Mouse (Mus musculus) CD4-positive, CD25-positive, alpha-beta regulatory T cell, adult 9 weeks (primary cell): ENCODE data around the gene Lce3d. TPM values are rescaled to one million over a fixed set of nuclear protein-coding genes. Genes with fewer than 3 reads are reported as not detected.

ENCODE experiments used
- polyA plus RNA-seq: library from polyadenylated mRNA; unstranded; fragments of 100-300 nt; shearing (Covaris generic); gene quantifications from one replicate; pipeline ENCODE4 v1.2.1, GENCODE M21; 2017

Lce3d gene
- not detected for polyA plus RNA-seq

GRCm38 (mm10) chr3:92957090-92957489 is at the start of gene Lce3d:
Lce3d (plus strand) TSS chr3:92957390.

GRCm38 (mm10) chr3:92926130-92926529 is 31.1 kb upstream of the Lce3d start, which contains the start of gene Lce3a:
Lce3a (minus strand) TSS chr3:92926230.

GRCm38 (mm10) chr3:92932679-92933078 is 24.5 kb upstream of the Lce3d start, which contains the start of gene Lce3b:
Lce3b (plus strand) TSS chr3:92932979.

GRCm38 (mm10) chr3:92944186-92944585 is 13.0 kb upstream of the Lce3d start, which contains the start of gene Lce3c:
Lce3c (plus strand) TSS chr3:92944486.

GRCm38 (mm10) chr3:92966761-92967160 is 9.6 kb downstream of the Lce3d start, which contains the start of gene Lce3e:
Lce3e (plus strand) TSS chr3:92967061.

GRCm38 (mm10) chr3:92991926-92992325 is 34.7 kb downstream of the Lce3d start, which contains the start of gene Lce3f:
Lce3f (plus strand) TSS chr3:92992226.

Other genes with a start within 250 kb of the Lce3d start
- not detected for gene Lce1e, start 248.3 kb upstream of the Lce3d start, polyA plus RNA-seq
- gene Lce1f, start 237.0 kb upstream of the Lce3d start, polyA plus RNA-seq: not detected
- not detected for gene Gm38119, start 218.3 kb upstream of the Lce3d start, polyA plus RNA-seq
- gene Lce1g, start 205.1 kb upstream of the Lce3d start, polyA plus RNA-seq: not detected
- not detected for gene Lce1h, start 192.3 kb upstream of the Lce3d start, polyA plus RNA-seq
- gene Lce1i, start 178.5 kb upstream of the Lce3d start, polyA plus RNA-seq: not detected
- gene Lce1j, start 166.9 kb upstream of the Lce3d start, polyA plus RNA-seq: not detected
- not detected for gene Lce1k, start 149.5 kb upstream of the Lce3d start, polyA plus RNA-seq
- not detected for gene Kprp, start 130.1 kb upstream of the Lce3d start, polyA plus RNA-seq
- gene Lce1l, start 106.1 kb upstream of the Lce3d start, polyA plus RNA-seq: not detected
- gene 2310050C09Rik, start 87.2 kb upstream of the Lce3d start, polyA plus RNA-seq: not detected
- gene Lce3a, start 31.2 kb upstream of the Lce3d start, polyA plus RNA-seq: not detected
- not detected for gene Lce3b, start 24.4 kb upstream of the Lce3d start, polyA plus RNA-seq
- not detected for gene Lce3c, start 12.9 kb upstream of the Lce3d start, polyA plus RNA-seq
- gene Lce3e, start 9.7 kb downstream of the Lce3d start, polyA plus RNA-seq: not detected
- not detected for gene Lce3f, start 34.8 kb downstream of the Lce3d start, polyA plus RNA-seq
- not detected for gene Crct1, start 58.3 kb downstream of the Lce3d start, polyA plus RNA-seq
- gene Lce1m, start 61.7 kb downstream of the Lce3d start, polyA plus RNA-seq: not detected
- 0.40 TPM for gene Gm4858, start 111.4 kb downstream of the Lce3d start, polyA plus RNA-seq
- not detected for gene Crnn, start 187.4 kb downstream of the Lce3d start, polyA plus RNA-seq
- not detected for gene Flg2, start 239.9 kb downstream of the Lce3d start, polyA plus RNA-seq